Mouse (Mus musculus) R1 (cell line): Measurements from ENCODE around the gene Celf3.

Experiments used
- DNase-seq: peaks from one replicate; pipeline ENCODE4 v3.0.0-alpha.2; 2018; ENCODE audit warnings: low read depth, low spot score

The Celf3 gene

GRCm38 (mm10) chr3:94477981-94478422 lies at the start of gene Celf3:
TSS of gene Celf3 (plus strand) at chr3:94478295.
- DNase-seq = peak; percentile 53

- DNase-seq = no peak
Measured at GRCm38 (mm10) chr3:94430980-94431379, 47.1 kb upstream of the Celf3 start.

GRCm38 (mm10) chr3:94434305-94434704 lies 43.8 kb upstream of the Celf3 start:
- no peak for DNase-seq

GRCm38 (mm10) chr3:94436420-94436819 lies 41.7 kb upstream of the Celf3 start:
- no peak for DNase-seq

GRCm38 (mm10) chr3:94441182-94441581 lies 36.9 kb upstream of the Celf3 start:
- peak; percentile 52 for DNase-seq

- peak; percentile 95 for DNase-seq
Measured at GRCm38 (mm10) chr3:94442951-94443596, 35.0 kb upstream of the Celf3 start, which contains the start of gene Mrpl9. TSS of gene Mrpl9 (plus strand) at chr3:94443318.

GRCm38 (mm10) chr3:94443597-94443964 lies 34.5 kb upstream of the Celf3 start, which contains the start of gene Oaz3:
TSS of gene Oaz3 (minus strand) at chr3:94443915.
- no peak for DNase-seq

- no peak for DNase-seq
Measured at GRCm38 (mm10) chr3:94449377-94449776, 28.7 kb upstream of the Celf3 start.

- peak; percentile 94 for DNase-seq
Measured at GRCm38 (mm10) chr3:94456529-94457000, 21.5 kb upstream of the Celf3 start.

GRCm38 (mm10) chr3:94457055-94457454 lies 21.0 kb upstream of the Celf3 start:
- no peak for DNase-seq

GRCm38 (mm10) chr3:94459834-94460233 lies 18.3 kb upstream of the Celf3 start:
- no peak for DNase-seq

GRCm38 (mm10) chr3:94463926-94464578 lies 14.0 kb upstream of the Celf3 start:
- DNase-seq = peak; percentile 83

GRCm38 (mm10) chr3:94465632-94466430 lies 12.3 kb upstream of the Celf3 start:
- no peak for DNase-seq

GRCm38 (mm10) chr3:94468931-94469330 lies 9.2 kb upstream of the Celf3 start:
- DNase-seq = no peak

- peak; percentile 81 for DNase-seq
Measured at GRCm38 (mm10) chr3:94472447-94473114, 5.5 kb upstream of the Celf3 start.

- no peak for DNase-seq
Measured at GRCm38 (mm10) chr3:94473115-94473505, 5.0 kb upstream of the Celf3 start.

- no peak for DNase-seq
Measured at GRCm38 (mm10) chr3:94473567-94474232, 4.4 kb upstream of the Celf3 start.

GRCm38 (mm10) chr3:94476301-94477035 lies 1.6 kb upstream of the Celf3 start:
- DNase-seq = no peak

- no peak for DNase-seq
Measured at GRCm38 (mm10) chr3:94477444-94477843, 651 bp upstream of the Celf3 start.

GRCm38 (mm10) chr3:94478591-94479169 lies 585 bp downstream of the Celf3 start:
- no peak for DNase-seq
